Mouse (Mus musculus): ENCODE data around the gene Myo1d. TPM values are rescaled to one million over a fixed set of nuclear protein-coding genes. Genes with fewer than 3 reads are reported as not detected.

Myo1d gene
- total and polyA plus RNA-seq, 3 experiments: 15.9 to 81.1 (median 41.7) TPM

DNA sequence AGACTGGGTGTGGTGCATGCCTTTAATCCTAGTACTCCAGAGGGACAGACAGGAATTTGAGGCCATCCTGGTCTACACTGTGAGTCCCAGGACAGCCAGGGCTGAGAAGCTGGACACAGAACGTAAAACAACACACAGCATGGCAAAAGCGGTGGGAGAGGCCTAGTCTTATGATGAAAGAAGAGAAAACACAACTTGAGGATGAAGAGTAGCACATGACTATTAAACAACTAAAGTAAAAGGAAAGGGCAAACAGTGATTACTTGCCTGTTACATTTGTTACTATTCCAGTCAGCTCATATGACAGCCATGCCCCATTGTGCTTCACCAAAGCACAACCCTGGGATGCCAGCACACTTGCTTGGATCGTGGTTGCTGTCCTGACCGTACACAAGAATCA, 13.8 kb downstream of the Myo1d start:
- TF ChIP-seq CHD2 (IDR thresholded peaks at IDR 0.05; ENCODE audit: low read length): no peak
- TF ChIP-seq GABPA (IDR thresholded peaks at IDR 0.05; ENCODE audit: low read depth, low read length): no peak
- TF ChIP-seq MEF2A (IDR thresholded peaks at IDR 0.05; ENCODE audit: extremely low read depth, insufficient replicate concordance, low read depth, low read length, poor library complexity, severe bottlenecking): no peak
- TF ChIP-seq POLR2A (IDR thresholded peaks at IDR 0.05; ENCODE audit: control insufficient read depth in 1 of 2, insufficient read depth in 1 of 2, low read depth in 1 of 2, low read length in 2 of 2, poor library complexity in 1 of 2): no peak
- no peak for TF ChIP-seq TCF12 (IDR thresholded peaks at IDR 0.05; ENCODE audit: low read depth, low read length)
- TF ChIP-seq EP300 (IDR thresholded peaks at IDR 0.05; ENCODE audit: low read depth in 1 of 2, low read length in 2 of 2): peak in 1 of 2 experiments; percentile 46; a peak in 2 of 4 replicates
- no peak for TF ChIP-seq GATA1 (IDR thresholded peaks at IDR 0.05; ENCODE audit: low read depth, low read length)
- TF ChIP-seq CTCF (IDR thresholded peaks at IDR 0.05 in 2 of 3, conservative IDR thresholded peaks at IDR 0.05 in 1 of 3; ENCODE audit: control insufficient read depth in 1 of 3, insufficient read depth in 1 of 3, low read depth in 2 of 3, low read length in 3 of 3, poor library complexity in 1 of 3, severe bottlenecking in 1 of 3): no peak
- TF ChIP-seq MAFK (IDR thresholded peaks at IDR 0.05; ENCODE audit: borderline replicate concordance, low read depth, low read length): no peak
- TF ChIP-seq SIN3A (IDR thresholded peaks at IDR 0.05; ENCODE audit: low read length): no peak
- TF ChIP-seq ZMIZ1 (IDR thresholded peaks at IDR 0.05; ENCODE audit: low read depth, low read length): no peak
- no peak for TF ChIP-seq E2F4 (IDR thresholded peaks at IDR 0.05; ENCODE audit: borderline replicate concordance, low read depth, low read length)
- TF ChIP-seq RAD21 (IDR thresholded peaks at IDR 0.05; ENCODE audit: low read depth, low read length): no peak
- TF ChIP-seq USF1 (IDR thresholded peaks at IDR 0.05; ENCODE audit: low read depth, low read length): no peak
- no peak for TF ChIP-seq TAL1 (IDR thresholded peaks at IDR 0.05; ENCODE audit: low read length)
- TF ChIP-seq MXI1 (IDR thresholded peaks at IDR 0.05; ENCODE audit: low read depth, low read length): no peak
- no peak for TF ChIP-seq KAT2A (conservative IDR thresholded peaks at IDR 0.05; ENCODE audit: low read depth, low read length)
- 0 out of 2 replicates have a peak, but pooled peaks have one; percentile 84 for TF ChIP-seq CHD1 (IDR thresholded peaks at IDR 0.05; ENCODE audit: low read depth, low read length)
- TF ChIP-seq MYC (IDR thresholded peaks at IDR 0.05; ENCODE audit: low read depth, low read length): 0 out of 2 replicates have a peak, but pooled peaks have one; percentile 11
- TF ChIP-seq USF2 (IDR thresholded peaks at IDR 0.05; ENCODE audit: borderline replicate concordance in 1 of 2, insufficient read depth in 1 of 2, low read depth in 1 of 2, low read length in 2 of 2): no peak
- TF ChIP-seq ZKSCAN1 (IDR thresholded peaks at IDR 0.05; ENCODE audit: low read depth, low read length): 0 out of 2 replicates have a peak, but pooled peaks have one; percentile 10
- TF ChIP-seq POLR2AphosphoS5 (IDR thresholded peaks at IDR 0.05; ENCODE audit: borderline replicate concordance, low read depth, low read length): no peak
- TF ChIP-seq BHLHE40 (IDR thresholded peaks at IDR 0.05; ENCODE audit: borderline replicate concordance, low read depth, low read length): no peak
- TF ChIP-seq JUND (IDR thresholded peaks at IDR 0.05; ENCODE audit: low read depth, low read length): no peak
- no peak for TF ChIP-seq SMC3 (IDR thresholded peaks at IDR 0.05; ENCODE audit: low read depth, low read length)
- no peak for TF ChIP-seq ELF1 (IDR thresholded peaks at IDR 0.05; ENCODE audit: low read depth, low read length)
- no peak for TF ChIP-seq TBP (IDR thresholded peaks at IDR 0.05; ENCODE audit: low read depth, low read length)
- no peak for TF ChIP-seq ZNF384 (IDR thresholded peaks at IDR 0.05; ENCODE audit: low read depth, low read length)
- no peak for TF ChIP-seq MAZ (IDR thresholded peaks at IDR 0.05; ENCODE audit: low read depth, low read length)
- no peak for TF ChIP-seq HCFC1 (IDR thresholded peaks at IDR 0.05; ENCODE audit: low read depth, low read length)
- TF ChIP-seq RCOR1 (IDR thresholded peaks at IDR 0.05; ENCODE audit: low read depth, low read length): 0 out of 2 replicates have a peak, but pooled peaks have one; percentile 20
- no peak for TF ChIP-seq MYB (IDR thresholded peaks at IDR 0.05; ENCODE audit: low read depth, low read length)
- no peak for TF ChIP-seq POLR2AphosphoS2 (IDR thresholded peaks at IDR 0.05; ENCODE audit: low read length)
- no peak for TF ChIP-seq ZC3H11A (IDR thresholded peaks at IDR 0.05; ENCODE audit: low read depth, low read length)
- peak; percentile 16; the same call in 1 of the 2 replicates for TF ChIP-seq NELFE (IDR thresholded peaks at IDR 0.05; ENCODE audit: low read depth, low read length)
- TF ChIP-seq NRF1 (IDR thresholded peaks at IDR 0.05; ENCODE audit: insufficient read depth, low read depth, low read length, poor library complexity, severe bottlenecking): no peak
- TF ChIP-seq MAX (IDR thresholded peaks at IDR 0.05; ENCODE audit: low read length): 0 out of 2 replicates have a peak, but pooled peaks have one; percentile 41
- 0 out of 2 replicates have a peak, but pooled peaks have one; percentile 9 for TF ChIP-seq ETS1 (IDR thresholded peaks at IDR 0.05; ENCODE audit: low read depth, low read length)
- peak overlapping the region; percentile 43 to 46 for H3K4me3 ChIP-seq (ENCODE audit: control insufficient read depth in 1 of 2, insufficient read depth in 1 of 2, low read depth in 2 of 2, low read length in 2 of 2)

More for the DNA sequence above, 13.8 kb downstream of the Myo1d start:
- H3K9ac ChIP-seq (ENCODE audit: control insufficient read depth, low read depth, low read length, poor library complexity, severe bottlenecking): peak overlapping the region; percentile 65
- H3K27me3 ChIP-seq (ENCODE audit: control insufficient read depth in 1 of 2, insufficient read depth in 2 of 2, low read length in 2 of 2): no peaks in the 10 kb centered on the region
- peaks cover 4 to 69% of the 10 kb centered on the region in 2 experiments for H3K36me3 ChIP-seq (ENCODE audit: control insufficient read depth in 1 of 2, insufficient read depth in 2 of 2, low read length in 2 of 2)
- H3K4me1 ChIP-seq (ENCODE audit: control insufficient read depth in 1 of 2, insufficient read depth in 2 of 2, low read length in 2 of 2): peaks cover 48 to 52% of the 10 kb centered on the region in 2 experiments
- DNase-seq (ENCODE audit: low read depth, low spot score): no peak
- H3K79me2 ChIP-seq (ENCODE audit: control insufficient read depth, insufficient read depth, low read length, poor library complexity): peaks cover 33% of the 10 kb centered on the region
- H3K27ac ChIP-seq (ENCODE audit: control insufficient read depth, low read depth, low read length): peak overlapping the region; percentile 93
- no peaks in the 10 kb centered on the region for H3K9me3 ChIP-seq (replicated peaks; ENCODE audit: insufficient read depth, low read length)

Data from MEL (cell line).